Mouse (Mus musculus): ENCODE data around the gene Thap7. TPM values are rescaled to one million over a fixed set of nuclear protein-coding genes. Genes with fewer than 3 reads are reported as not detected.

Thap7 gene
- polyA plus RNA-seq, 1 experiment from 2014 or later: 64.5 TPM

GRCm38 (mm10) chr16:17502681-17503080 lies 28.3 kb downstream of the Thap7 start:
- H3K9ac ChIP-seq: no peak overlapping the region
- ATAC-seq (ENCODE audit: low FRiP score, low read depth): no peak
- no peak overlapping the region for H3K4me3 ChIP-seq
- no peaks in the 10 kb centered on the region for H3K27me3 ChIP-seq
- WGBS: 84% methylated on average over 4 of the region's 4 CpGs
- H3K4me1 ChIP-seq (replicated peaks): peaks cover 8% of the 10 kb centered on the region; the same call in 1 of the 2 replicates
- no peaks in the 10 kb centered on the region for H3K9me3 ChIP-seq
- no peak overlapping the region for H3K4me2 ChIP-seq
- no peak overlapping the region for H3K27ac ChIP-seq (replicated peaks)
- no peaks in the 10 kb centered on the region for H3K36me3 ChIP-seq

GRCm38 (mm10) chr16:17499249-17499883 lies 31.6 kb downstream of the Thap7 start:
- Histone ChIP-seq H3K9me3 (no peaks in the 10 kb centered on the region), H3K4me1 (replicated peaks) (peaks cover 17% of the 10 kb centered on the region), H3K4me2 (no peak overlapping the region; the same call in 1 of the 2 replicates), H3K4me3 (no peak overlapping the region), H3K9ac (no peak overlapping the region), H3K27ac (replicated peaks) (peak overlapping the region; percentile 45), H3K27me3 (no peaks in the 10 kb centered on the region), H3K36me3 (no peaks in the 10 kb centered on the region)
- ATAC-seq (ENCODE audit: low FRiP score, low read depth): peak; percentile 81
- 12% methylated on average over 10 of the region's 10 CpGs for WGBS

GRCm38 (mm10) chr16:17496499-17497305 lies 34.2 kb downstream of the Thap7 start:
- Histone ChIP-seq H3K9me3 (no peaks in the 10 kb centered on the region), H3K36me3 (no peaks in the 10 kb centered on the region), H3K4me1 (replicated peaks) (peaks cover 17% of the 10 kb centered on the region), H3K4me2 (no peak overlapping the region), H3K9ac (no peak overlapping the region), H3K27me3 (no peaks in the 10 kb centered on the region), H3K27ac (replicated peaks) (peak overlapping the region; percentile 59; the same call in 1 of the 2 replicates), H3K4me3 (no peak overlapping the region)
- WGBS: 49% methylated on average over 2 of the region's 2 CpGs
- 0 out of 2 replicates have a peak, but pooled peaks have one; percentile 4 for ATAC-seq (ENCODE audit: low FRiP score, low read depth)

GRCm38 (mm10) chr16:17491896-17492561 lies 38.9 kb downstream of the Thap7 start:
- Histone ChIP-seq H3K4me1 (replicated peaks) (peaks cover 21% of the 10 kb centered on the region), H3K4me3 (no peak overlapping the region), H3K9ac (no peak overlapping the region), H3K9me3 (no peaks in the 10 kb centered on the region), H3K27me3 (peaks cover 6% of the 10 kb centered on the region; the same call in 1 of the 2 replicates), H3K36me3 (peaks cover 5% of the 10 kb centered on the region), H3K4me2 (no peak overlapping the region), H3K27ac (replicated peaks) (no peak overlapping the region)
- WGBS: 66% methylated on average over 5 of the region's 5 CpGs
- no peak for ATAC-seq (ENCODE audit: low FRiP score, low read depth)

GRCm38 (mm10) chr16:17491154-17491553 lies 39.8 kb downstream of the Thap7 start:
- Histone ChIP-seq H3K9ac (no peak overlapping the region), H3K4me2 (no peak overlapping the region), H3K27ac (replicated peaks) (no peak overlapping the region), H3K36me3 (peaks cover 5% of the 10 kb centered on the region), H3K9me3 (no peaks in the 10 kb centered on the region), H3K4me3 (no peak overlapping the region), H3K27me3 (peaks cover 6% of the 10 kb centered on the region; the same call in 1 of the 2 replicates), H3K4me1 (replicated peaks) (peaks cover 13% of the 10 kb centered on the region)
- 87% methylated on average over 5 of the region's 5 CpGs for WGBS
- ATAC-seq (ENCODE audit: low FRiP score, low read depth): no peak

- H3K4me2 ChIP-seq: peak within 1 kb of the TSS; percentile 85
- peak within 1 kb of the TSS; percentile 46 for H3K9ac ChIP-seq
- ATAC-seq (ENCODE audit: low FRiP score, low read depth): peak; percentile 68
- H3K4me1 ChIP-seq (replicated peaks): peaks cover 12% of the 10 kb centered on the region
- WGBS: under 1% methylated on average over 45 of the region's 47 CpGs
- peaks cover 14% of the 10 kb centered on the region for H3K36me3 ChIP-seq
- H3K27ac ChIP-seq (replicated peaks): no peak within 1 kb of the TSS
- peaks cover 6% of the 10 kb centered on the region; the same call in 1 of the 2 replicates for H3K27me3 ChIP-seq
- no peaks in the 10 kb centered on the region for H3K9me3 ChIP-seq
- H3K4me3 ChIP-seq: peak within 1 kb of the TSS; percentile 44
Measured at GRCm38 (mm10) chr16:17489469-17490111, 41.3 kb downstream of the Thap7 start, which contains the start of gene Aifm3. TSS of gene Aifm3 (plus strand) at chr16:17489611.

GRCm38 (mm10) chr16:17488478-17489468 lies 42.2 kb downstream of the Thap7 start:
- Histone ChIP-seq H3K9me3 (no peaks in the 10 kb centered on the region), H3K9ac (peak overlapping the region; percentile 46; the same call in 1 of the 2 replicates), H3K27ac (replicated peaks) (no peak overlapping the region), H3K4me3 (peak overlapping the region; percentile 44), H3K36me3 (peaks cover 21% of the 10 kb centered on the region), H3K27me3 (peaks cover 6% of the 10 kb centered on the region; the same call in 1 of the 2 replicates), H3K4me2 (peak overlapping the region; percentile 85), H3K4me1 (replicated peaks) (peaks cover 12% of the 10 kb centered on the region)
- peak; percentile 23; the same call in 1 of the 2 replicates for ATAC-seq (ENCODE audit: low FRiP score, low read depth)
- WGBS: 49% methylated on average over 14 of the region's 14 CpGs

- Histone ChIP-seq H3K4me2 (no peak overlapping the region), H3K4me3 (no peak overlapping the region), H3K27ac (replicated peaks) (no peak overlapping the region), H3K4me1 (replicated peaks) (peaks cover 12% of the 10 kb centered on the region), H3K36me3 (peaks cover 31% of the 10 kb centered on the region), H3K9me3 (no peaks in the 10 kb centered on the region), H3K9ac (no peak overlapping the region), H3K27me3 (peaks cover 6% of the 10 kb centered on the region; the same call in 1 of the 2 replicates)
- no peak for ATAC-seq (ENCODE audit: low FRiP score, low read depth)
- 37% methylated on average over 3 of the region's 3 CpGs for WGBS
Measured at GRCm38 (mm10) chr16:17486505-17486904, 44.4 kb downstream of the Thap7 start.

- ATAC-seq (ENCODE audit: low FRiP score, low read depth): no peak
- Histone ChIP-seq H3K27me3 (no peaks in the 10 kb centered on the region), H3K9me3 (no peaks in the 10 kb centered on the region), H3K9ac (no peak overlapping the region), H3K4me3 (no peak overlapping the region), H3K27ac (replicated peaks) (no peak overlapping the region), H3K36me3 (peaks cover 26% of the 10 kb centered on the region), H3K4me2 (no peak overlapping the region), H3K4me1 (replicated peaks) (0 out of 2 replicates have a peak, but pooled peaks cover 5% of the 10 kb centered on the region)
- 100% methylated on average over 2 of the region's 2 CpGs for WGBS
Measured at GRCm38 (mm10) chr16:17481465-17481864, 49.5 kb downstream of the Thap7 start.

GRCm38 (mm10) chr16:17478331-17478943 lies 52.5 kb downstream of the Thap7 start:
- 82% methylated on average over 4 of the region's 4 CpGs for WGBS
- ATAC-seq (ENCODE audit: low FRiP score, low read depth): no peak
- peaks cover 7% of the 10 kb centered on the region; the same call in 1 of the 2 replicates for H3K36me3 ChIP-seq
- H3K27ac ChIP-seq (replicated peaks): no peak overlapping the region
- no peaks in the 10 kb centered on the region for H3K27me3 ChIP-seq
- H3K4me2 ChIP-seq: no peak overlapping the region
- no peaks in the 10 kb centered on the region for H3K9me3 ChIP-seq
- H3K9ac ChIP-seq: no peak overlapping the region
- H3K4me1 ChIP-seq (replicated peaks): peaks cover 9% of the 10 kb centered on the region
- H3K4me3 ChIP-seq: no peak overlapping the region

All from hindbrain, embryonic 15.5 days (tissue).